Mouse (Mus musculus) embryonic fibroblast, embryonic 13.5 days (primary cell): ENCODE measurements around the gene Cdk12.

Experiments
- CTCF ChIP-seq: IDR thresholded peaks from 2 replicates; pipeline ENCODE4 v1.5.1; 2011; ENCODE audit warnings: mild to moderate bottlenecking, control low read depth, low read length, moderate library complexity, borderline replicate concordance; ENCODE audit not compliant: insufficient read depth
- POLR2A ChIP-seq: IDR thresholded peaks from 2 replicates; pipeline ENCODE4 v1.6.1; 2011; ENCODE audit warnings: low read depth, mild to moderate bottlenecking, control low read depth, low read length, moderate library complexity

- TF ChIP-seq CTCF, result no peak
- no peak for TF ChIP-seq POLR2A
These were observed 118.2 kb downstream of the Cdk12 start for GRCm38 (mm10) chr11:98320806-98321676.
